Mouse (Mus musculus): ENCODE data around the gene Cldn14.

GRCm38 (mm10) chr16:94038986-94039341 is 30.3 kb upstream of the Cldn14 start:
- no peak for TF ChIP-seq CTCF (IDR thresholded peaks at IDR 0.05; ENCODE audit: control insufficient read depth, insufficient read depth, insufficient read length)
- no peak for TF ChIP-seq MYOD1 (IDR thresholded peaks at IDR 0.05; ENCODE audit: control insufficient read depth, insufficient read length, low read depth)
- no peak for TF ChIP-seq USF1 (IDR thresholded peaks at IDR 0.05; ENCODE audit: low read depth)
- no peak for TF ChIP-seq MAX (IDR thresholded peaks at IDR 0.05)

Measured in C2C12 (cell line).